Mouse (Mus musculus) heart, postnatal 0 days (tissue): ENCODE measurements at regions not wholly inside any gene's neighbourhood (a gene's known extent, or its start where the extent isn't known, plus 50 kb on each side); places are given as distances from the start of the nearest gene placed in this dataset.

Experiments
- ATAC-seq: fragments of 200-750 bp; cut with Nextera tagmentation; 2 replicates; pipeline ENCODE4 v1.8.0; 2017; ENCODE audit warnings: low read depth, moderate number of reproducible peaks, moderate library complexity; ENCODE audit not compliant: insufficient read depth
- DNase-seq: peaks from one replicate; pipeline ENCODE4 v3.0.0-alpha.2; 2016; ENCODE audit warnings: low spot score
- H3K27ac ChIP-seq: fragments of 300-500 bp; sonication (generic); 2 replicates; pipeline ENCODE4 v1.5.1; 2014; ENCODE audit warnings: low read depth, mild to moderate bottlenecking
- H3K27me3 ChIP-seq: fragments of 300-500 bp; sonication (generic); 2 replicates; pipeline ENCODE4 v1.6.1; 2014; ENCODE audit warnings: low read length, mixed read lengths; ENCODE audit not compliant: control insufficient read depth, insufficient read depth
- H3K36me3 ChIP-seq: fragments of 300-500 bp; sonication (generic); replicated peaks from 2 replicates; pipeline ENCODE4 v1.6.1; 2014; ENCODE audit warnings: low read length, mixed read lengths; ENCODE audit not compliant: control insufficient read depth, insufficient read depth
- H3K4me1 ChIP-seq: fragments of 300-500 bp; sonication (generic); 2 replicates; pipeline ENCODE4 v1.6.1; 2014; ENCODE audit warnings: antibody characterized with exemption; ENCODE audit not compliant: control insufficient read depth, insufficient read depth
- H3K4me2 ChIP-seq: fragments of 300-500 bp; sonication (generic); 2 replicates; pipeline ENCODE4 v1.6.1; 2014; ENCODE audit warnings: low read depth, mild to moderate bottlenecking, low read length, moderate library complexity
- H3K4me3 ChIP-seq: fragments of 300-500 bp; sonication (generic); 2 replicates; pipeline ENCODE4 v1.5.1; 2014; ENCODE audit warnings: low read depth, low read length
- H3K9ac ChIP-seq: fragments of 300-500 bp; sonication (generic); replicated peaks from 2 replicates; pipeline ENCODE4 v1.6.1; 2014; ENCODE audit warnings: low read depth, low read length, mixed read lengths
- H3K9me3 ChIP-seq: fragments of 300-500 bp; sonication (generic); replicated peaks from 2 replicates; pipeline ENCODE4 v1.6.1; 2016; ENCODE audit warnings: low read length; ENCODE audit not compliant: control insufficient read depth
- CTCF ChIP-seq: IDR thresholded peaks from 2 replicates; pipeline ENCODE4 v1.5.1; 2016; ENCODE audit warnings: antibody characterized with exemption, control low read depth, low read depth
- EP300 ChIP-seq: IDR thresholded peaks from 2 replicates; pipeline ENCODE4 v1.6.1; 2016; ENCODE audit warnings: antibody characterized with exemption, low read depth
- WGBS: fragments of 180-500 bp; shearing (Covaris S2); extraction: QIAGEN DNeasy Blood & Tissue Kit; methylation state at CpG from one replicate; pipeline ENCODE4 v1.1.7; 2014; 5-methylcytosine and 5-hydroxymethylcytosine counted together

GRCm38 (mm10) chr8:8168250-8168649, 492.8 kb downstream of the Efnb2 start:
- Histone ChIP-seq H3K4me1 (no peaks in the 10 kb centered on the region), H3K9ac (no peak overlapping the region), H3K4me2 (no peak overlapping the region), H3K27ac (no peak overlapping the region), H3K36me3 (no peaks in the 10 kb centered on the region), H3K9me3 (no peaks in the 10 kb centered on the region), H3K27me3 (no peaks in the 10 kb centered on the region), H3K4me3 (no peak overlapping the region)
- ATAC-seq (no peak), DNase-seq (no peak)
- WGBS: 86% methylated on average over 11 of the region's 11 CpGs
- no peak for TF ChIP-seq EP300
- no peak for TF ChIP-seq CTCF

DNA sequence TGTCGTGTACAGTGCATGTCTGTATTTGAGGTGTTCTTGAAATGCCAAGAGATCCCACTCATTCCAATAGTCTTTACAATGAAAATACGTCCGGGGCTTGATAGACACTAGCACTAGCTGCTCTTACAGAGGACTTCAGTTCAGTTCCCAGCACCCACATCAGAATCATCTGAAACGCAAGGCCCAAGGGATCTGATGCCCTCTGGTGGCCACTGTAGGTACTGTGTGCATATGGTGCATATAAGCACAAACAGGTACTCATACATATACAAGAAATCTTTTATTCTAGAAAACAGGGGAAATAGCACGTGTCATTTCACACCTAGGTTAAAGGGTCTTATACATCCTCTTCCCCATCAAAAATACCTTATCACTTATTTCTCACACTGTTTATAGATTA, 513.5 kb downstream of the Efnb2 start:
- no peak for DNase-seq

DNA sequence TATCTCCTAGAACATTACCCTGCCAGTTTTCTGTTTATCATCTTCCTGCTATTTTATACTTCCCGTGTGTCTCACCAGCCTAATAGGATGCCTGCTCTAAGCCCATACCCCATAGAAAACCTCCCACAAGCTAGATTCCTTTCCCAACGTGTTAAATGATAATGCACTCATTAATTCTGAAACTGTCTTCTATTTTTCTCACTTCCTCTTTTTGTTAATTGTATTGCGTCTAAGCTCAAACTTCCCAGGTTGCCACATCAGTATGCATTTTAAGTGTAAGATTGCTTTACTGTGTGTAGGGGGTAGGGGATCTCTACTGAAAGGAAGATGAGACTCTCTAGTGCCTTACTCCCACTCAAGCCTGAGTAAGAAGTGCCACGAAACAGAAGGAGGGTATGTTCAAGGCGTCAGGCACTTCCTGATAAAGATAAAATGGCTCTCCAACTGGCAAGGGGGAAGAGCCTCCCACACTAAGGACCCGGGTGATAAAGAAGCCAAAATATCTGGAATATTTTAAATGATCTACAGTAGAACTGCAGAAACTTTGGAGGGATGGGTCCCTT, 518.0 kb downstream of the Efnb2 start:
- H3K27ac ChIP-seq: no peak overlapping the region
- no peak overlapping the region for H3K4me3 ChIP-seq
- H3K36me3 ChIP-seq: no peaks in the 10 kb centered on the region
- no peak overlapping the region for H3K9ac ChIP-seq
- no peak overlapping the region for H3K4me2 ChIP-seq
- no peak for DNase-seq
- 29% methylated on average over 6 of the region's 6 CpGs for WGBS
- no peaks in the 10 kb centered on the region for H3K4me1 ChIP-seq
- TF ChIP-seq EP300 (no peak), CTCF (no peak)
- no peak for ATAC-seq
- H3K9me3 ChIP-seq: peaks cover 3% of the 10 kb centered on the region; the same call in 1 of the 2 replicates
- no peaks in the 10 kb centered on the region for H3K27me3 ChIP-seq

More for the DNA sequence above, 513.5 kb downstream of the Efnb2 start:
- H3K4me2 ChIP-seq: no peak overlapping the region
- no peak overlapping the region for H3K9ac ChIP-seq
- H3K9me3 ChIP-seq: peaks cover 3% of the 10 kb centered on the region; the same call in 1 of the 2 replicates
- no peak for TF ChIP-seq EP300
- TF ChIP-seq CTCF: peak; percentile 9; the same call in 1 of the 2 replicates
- ATAC-seq: no peak
- H3K4me1 ChIP-seq: no peaks in the 10 kb centered on the region
- H3K27me3 ChIP-seq: no peaks in the 10 kb centered on the region
- no peaks in the 10 kb centered on the region for H3K36me3 ChIP-seq
- no peak overlapping the region for H3K27ac ChIP-seq
- H3K4me3 ChIP-seq: no peak overlapping the region
- 93% methylated on average over 5 of the region's 5 CpGs for WGBS

GRCm38 (mm10) chr8:8142461-8142860, 518.6 kb downstream of the Efnb2 start:
- DNase-seq: no peak
- Histone ChIP-seq H3K36me3 (no peaks in the 10 kb centered on the region), H3K4me2 (no peak overlapping the region), H3K9me3 (peaks cover 2% of the 10 kb centered on the region; the same call in 1 of the 2 replicates), H3K27me3 (no peaks in the 10 kb centered on the region), H3K27ac (no peak overlapping the region), H3K4me1 (no peaks in the 10 kb centered on the region), H3K9ac (no peak overlapping the region), H3K4me3 (no peak overlapping the region)
- WGBS: 66% methylated on average over 3 of the region's 3 CpGs
- ATAC-seq: no peak
- TF ChIP-seq CTCF (no peak), EP300 (no peak)

- Histone ChIP-seq H3K4me1 (no peaks in the 10 kb centered on the region), H3K4me3 (no peak overlapping the region), H3K27ac (no peak overlapping the region), H3K36me3 (no peaks in the 10 kb centered on the region), H3K4me2 (no peak overlapping the region), H3K9ac (no peak overlapping the region), H3K9me3 (no peaks in the 10 kb centered on the region), H3K27me3 (no peaks in the 10 kb centered on the region)
- ATAC-seq (no peak), DNase-seq (no peak)
- WGBS: 81% methylated on average over 3 of the region's 3 CpGs
- TF ChIP-seq EP300 (no peak), CTCF (no peak)
These were observed 521.3 kb downstream of the Efnb2 start for GRCm38 (mm10) chr8:8139720-8140119.

DNA sequence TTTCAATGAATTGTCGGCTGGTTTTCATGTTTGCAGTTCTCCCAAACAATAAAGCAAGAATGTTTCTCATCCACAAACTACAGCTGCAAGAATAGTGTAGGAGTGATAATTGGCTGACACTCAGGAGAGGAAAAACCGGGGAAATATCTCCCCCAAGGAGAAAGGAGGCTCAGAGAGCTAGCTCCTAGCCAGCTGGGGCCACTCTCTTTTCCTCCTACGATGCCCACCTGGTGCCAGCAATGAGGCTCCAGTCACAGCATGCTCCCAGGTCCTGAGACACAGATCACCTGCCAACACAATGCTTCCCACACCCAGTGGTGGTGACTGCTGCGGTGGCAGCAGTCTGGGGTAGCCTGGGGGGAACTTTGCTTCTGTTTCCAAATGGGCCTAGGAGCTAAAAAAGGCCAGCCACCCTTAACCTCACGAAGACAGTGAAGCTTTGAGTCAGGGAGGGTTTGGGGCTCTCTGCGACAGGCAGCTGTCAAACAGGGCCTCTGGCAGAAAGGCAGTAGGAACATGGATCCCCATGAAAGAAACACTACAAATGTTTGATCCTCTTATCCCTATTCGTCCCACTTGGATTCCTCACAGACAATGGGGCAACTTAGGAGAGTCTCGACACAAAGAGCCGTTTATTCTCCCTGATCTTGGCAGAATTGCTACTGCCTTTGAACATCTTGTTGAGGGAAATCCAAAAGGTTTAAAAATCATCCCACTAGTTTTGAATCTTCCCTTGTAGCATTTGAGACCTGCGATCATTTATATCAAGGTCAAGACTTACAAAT, 527.8 kb downstream of the Efnb2 start:
- no peak overlapping the region for H3K4me2 ChIP-seq
- no peaks in the 10 kb centered on the region for H3K27me3 ChIP-seq
- H3K36me3 ChIP-seq: no peaks in the 10 kb centered on the region
- no peak for DNase-seq
- ATAC-seq: no peak
- H3K27ac ChIP-seq: no peak overlapping the region
- H3K4me1 ChIP-seq: no peaks in the 10 kb centered on the region
- H3K9ac ChIP-seq: no peak overlapping the region
- 47% methylated on average over 10 of the region's 10 CpGs for WGBS
- no peak overlapping the region for H3K4me3 ChIP-seq
- TF ChIP-seq EP300 (no peak), CTCF (no peak)
- H3K9me3 ChIP-seq: no peaks in the 10 kb centered on the region
